27 mouse cellular contexts compared by ENCODE assay signal in the genomic region with DNA sequence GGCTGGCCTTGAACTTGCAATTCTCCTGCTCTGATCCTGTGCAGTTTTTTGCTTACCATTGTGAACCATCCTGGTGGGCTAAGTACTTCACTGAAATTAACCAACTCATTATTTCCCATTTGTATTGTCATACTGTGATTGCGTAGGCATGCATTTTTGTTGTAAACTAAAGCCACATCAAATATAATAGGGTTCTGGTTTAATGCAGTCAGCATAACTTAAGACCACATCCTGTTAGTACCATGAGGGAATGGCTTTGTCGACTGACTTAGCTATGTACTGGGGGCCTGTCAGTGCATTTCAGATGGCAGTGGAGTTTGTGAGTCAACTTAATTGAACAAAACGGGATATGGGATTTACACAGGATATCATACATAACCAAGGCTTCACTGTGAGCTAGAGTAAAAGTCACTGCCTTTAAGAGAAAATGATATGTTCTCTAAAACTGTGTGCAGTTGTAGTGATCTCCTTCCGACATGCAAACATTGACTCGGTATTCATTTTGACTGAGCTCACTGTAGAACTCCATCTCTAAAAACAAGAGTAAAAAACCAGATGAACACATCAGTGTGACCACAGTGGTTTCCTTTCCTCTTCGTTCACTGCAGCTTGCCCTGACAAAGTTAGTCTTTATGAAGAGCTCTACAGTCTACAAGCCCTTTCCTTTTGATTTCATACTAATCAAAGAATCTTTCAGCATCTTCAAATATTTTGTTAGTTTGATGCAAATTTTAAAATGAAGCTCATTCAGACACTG. TPM values are rescaled to one million over a fixed set of nuclear protein-coding genes. Genes with fewer than 3 reads are reported as not detected.
DNase-seq lines count a peak whose midpoint lies in the region; ATAC-seq and TF ChIP-seq lines count a peak whose summit lies in the region.
"Had no signal": no experiment of that assay in that cellular context is flagged by ENCODE, and none has a peak within 500 bp of the region (broad histone marks: within the 10 kb centered on the region; RNA-seq: fewer than 3 reads in every experiment).

No protein-coding gene starts in this region.

- no peak overlapping the region for H3K4me3 ChIP-seq in lung, adult 2 months (replicated peaks; ENCODE audit: extremely low read depth, low read depth, low read length)
- H3K4me3 ChIP-seq: forebrain, embryonic 13.5 days; heart, embryonic 12.5 days; hindbrain, embryonic 10.5 days; liver, embryonic 13.5 days; midbrain, embryonic 10.5 days had no signal

- no peak for TF ChIP-seq POLR2A in lung, adult 2 months (IDR thresholded peaks at IDR 0.05; ENCODE audit: borderline replicate concordance, extremely low read depth, low read depth, low read length)

- H3K4me1 ChIP-seq in lung, adult 2 months (ENCODE audit: control insufficient read depth, insufficient read depth, low read length) = no peaks in the 10 kb centered on the region
- H3K4me1 ChIP-seq: forebrain, embryonic 13.5 days; heart, embryonic 12.5 days; hindbrain, embryonic 10.5 days; liver, embryonic 13.5 days; midbrain, embryonic 10.5 days had no signal

- DNase-seq in 416B (ENCODE audit: low read depth) = peak; percentile 64
- peak; percentile 62 for DNase-seq in CD4-positive, CD25-positive, alpha-beta regulatory T cell, adult 2 months (ENCODE audit: low read depth, low spot score)
- no peak for DNase-seq in ovary, postnatal 36 days (ENCODE audit: low spot score)
- no peak for DNase-seq in yolk sac, embryonic 10.5 days (ENCODE audit: low spot score)
- DNase-seq in ovary, postnatal 14 days (ENCODE audit: low spot score) = no peak
- no peak for DNase-seq in lung, adult 2 months
- DNase-seq: adrenal gland, postnatal 10 days; cerebellum, adult 18-20 months; cerebellum, postnatal 14 days; gastrocnemius, postnatal 14 days; heart, adult 18-20 months; heart, postnatal 10 days; kidney, postnatal 36 days; liver, embryonic 13.5 days; lung, embryonic 14.5 days; lung, postnatal 36 days; retina, postnatal 1 day had no signal

- WGBS in lung, adult 2 months = 72% methylated on average over 6 of the region's 6 CpGs

- TF ChIP-seq CTCF in lung, adult 2 months (IDR thresholded peaks at IDR 0.05; ENCODE audit: insufficient read depth, low read length) = no peak

- 0 out of 2 replicates have a peak, but pooled peaks have one; percentile 50 for ATAC-seq in common myeloid progenitor, adult 5-6 weeks (replicated peaks; ENCODE audit: low read depth, poor library complexity, severe bottlenecking)
- peak; percentile 17; the same call in 1 of the 2 replicates for ATAC-seq in megakaryocyte progenitor cell, adult 5-6 weeks (replicated peaks; ENCODE audit: poor library complexity)
- ATAC-seq: forebrain, embryonic 13.5 days; hindbrain, embryonic 16.5 days; intestine, postnatal 0 days; Patski had no signal

RNA-seq across cellular contexts. Expression of a gene that starts 33.6 kb away (rescaled TPM):
- total RNA-seq in common myeloid progenitor, adult 5-6 weeks (2017) = 132 and 150 TPM in 2 replicates
- total RNA-seq in megakaryocyte progenitor cell, adult 5-6 weeks (2015) = 251 and 266 TPM in 2 replicates
- 190 and 197 TPM in 2 replicates for total RNA-seq in megakaryocyte progenitor cell, adult 5-6 weeks (2017)
- polyA plus RNA-seq in lung, adult 2 months (2012; rRNA removed) = 3.8 and 4.0 TPM in 2 replicates
- polyA plus RNA-seq: C2C12, Patski had no signal

Comparison
In these comparisons a context has a peak if more than half of its experiments do, and no peak if none do; other contexts are left out.
1. DNase-seq: peak in 416B (single experiment) and CD4-positive, CD25-positive, alpha-beta regulatory T cell, adult 2 months (single experiment); none in ovary, postnatal 36 days (single experiment), yolk sac, embryonic 10.5 days (single experiment), ovary, postnatal 14 days (single experiment) and lung, adult 2 months (single experiment).